Mouse (Mus musculus) monocyte, adult 5-6 weeks (primary cell): ENCODE measurements around the gene Snf8. TPM values are rescaled to one million over a fixed set of nuclear protein-coding genes. Genes with fewer than 3 reads are reported as not detected.

ENCODE experiments used
- ATAC-seq: fragments of 153-309, 156-312 bp; replicated peaks from 2 replicates; pipeline ENCODE4 v1.8.0; 2017; ENCODE audit warnings: mild to moderate bottlenecking; ENCODE audit not compliant: low TSS enrichment, insufficient number of reproducible peaks, severe bottlenecking, poor library complexity, low FRiP score
- total RNA-seq: library from RNA; stranded (forward); fragments of 200-1000, 200-491, 200-594 nt; gene quantifications from 3 replicates; pipeline ENCODE4 v1.2.3, GENCODE M21; 2017

Gene Snf8
- total RNA-seq: 66.0 to 93.9 TPM (median 80.9 TPM) in 3 replicates

DNA sequence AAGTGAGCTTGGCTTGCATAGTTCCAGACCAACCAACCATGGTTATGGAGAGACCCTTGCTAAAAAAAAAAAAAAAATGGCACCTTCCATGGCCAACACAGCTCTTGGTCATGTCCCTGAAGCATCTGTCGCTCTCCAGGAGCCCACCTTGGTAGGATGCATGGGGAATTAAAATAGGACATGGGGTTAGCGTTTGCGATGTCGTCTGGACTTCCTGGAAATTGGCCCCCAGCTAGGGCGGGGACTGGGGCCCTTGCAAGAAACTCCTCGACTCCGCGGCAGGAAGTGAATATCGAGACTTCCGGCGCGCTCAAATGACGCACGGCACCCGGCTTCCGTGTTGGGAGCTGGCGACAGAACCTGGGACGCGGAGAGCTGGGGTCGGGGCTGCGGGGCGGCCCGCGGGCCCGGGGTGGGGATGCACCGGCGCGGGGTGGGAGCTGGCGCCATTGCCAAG is at the start of gene Snf8:
Gene Snf8 (plus strand): TSS at position 290 of the 457 bp plus-strand sequence.
- ATAC-seq: peak; percentile 98

DNA sequence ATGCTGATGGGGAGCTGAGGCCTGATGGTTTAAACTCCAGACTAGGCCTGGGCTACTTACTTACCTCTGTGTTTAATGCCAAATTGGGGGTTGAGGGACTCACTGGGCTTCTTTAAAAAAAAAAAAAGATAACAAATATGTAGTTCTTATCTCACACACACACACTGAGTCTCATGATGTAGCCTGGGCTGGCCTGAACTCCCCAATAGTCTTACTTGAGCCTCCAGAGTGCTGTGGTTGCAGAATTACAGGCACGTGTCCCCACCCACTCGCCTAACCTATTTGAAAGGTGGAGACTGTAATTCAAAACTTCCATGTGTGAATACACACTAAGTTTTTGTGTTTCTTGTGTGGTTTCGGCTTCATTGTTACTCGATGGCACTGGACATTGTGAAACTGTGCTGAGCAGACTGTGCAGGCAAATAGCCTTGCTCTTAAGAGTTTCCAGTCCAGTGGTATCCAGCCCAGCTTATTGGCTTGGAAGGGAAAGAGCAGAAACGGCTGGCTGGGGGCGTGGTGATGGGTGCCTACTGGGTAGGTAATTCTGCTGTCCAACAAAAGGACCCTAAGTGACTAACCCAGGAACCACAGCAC is 46.7 kb upstream of the Snf8 start:
- no peak for ATAC-seq

DNA sequence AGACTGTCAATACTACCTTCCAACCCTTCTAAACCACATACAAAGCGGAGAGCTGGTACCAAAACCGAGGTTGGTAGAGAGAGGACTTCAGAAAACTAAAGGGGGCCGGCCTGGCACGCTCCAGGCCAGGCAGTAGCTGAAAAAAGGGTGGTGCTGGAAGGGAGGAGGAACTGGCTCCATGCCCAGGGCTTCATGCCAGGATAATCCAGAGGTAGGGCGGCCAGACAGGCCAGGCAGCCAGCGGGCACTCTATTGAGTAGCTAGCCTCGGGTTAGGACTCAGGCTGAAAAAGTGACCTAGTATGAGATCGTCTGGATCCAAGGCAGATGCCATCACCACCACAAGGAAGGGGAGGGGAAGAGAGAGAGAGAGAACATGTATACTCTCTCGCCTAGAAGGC is 46.2 kb upstream of the Snf8 start:
- no peak for ATAC-seq

DNA sequence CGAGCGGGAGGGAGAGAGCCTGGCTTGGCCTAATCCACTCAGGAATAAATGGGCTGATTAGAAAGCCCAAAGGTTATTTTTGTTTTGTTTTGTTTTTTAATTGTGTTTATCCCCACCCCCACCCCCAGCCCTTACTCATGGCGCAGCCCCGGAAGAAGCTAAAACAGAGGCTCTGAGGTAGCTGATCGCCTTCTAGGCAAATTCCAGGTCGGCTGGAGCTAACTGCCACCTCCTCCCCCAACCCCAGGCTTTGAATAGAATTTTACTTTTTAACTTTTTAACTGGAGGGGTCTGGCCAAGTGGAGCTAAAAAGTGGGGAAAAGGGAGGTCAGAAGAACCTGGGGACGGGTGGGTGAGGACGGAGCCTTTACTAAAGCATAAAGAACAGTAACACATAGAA is 44.8 kb upstream of the Snf8 start:
- no peak for ATAC-seq

DNA sequence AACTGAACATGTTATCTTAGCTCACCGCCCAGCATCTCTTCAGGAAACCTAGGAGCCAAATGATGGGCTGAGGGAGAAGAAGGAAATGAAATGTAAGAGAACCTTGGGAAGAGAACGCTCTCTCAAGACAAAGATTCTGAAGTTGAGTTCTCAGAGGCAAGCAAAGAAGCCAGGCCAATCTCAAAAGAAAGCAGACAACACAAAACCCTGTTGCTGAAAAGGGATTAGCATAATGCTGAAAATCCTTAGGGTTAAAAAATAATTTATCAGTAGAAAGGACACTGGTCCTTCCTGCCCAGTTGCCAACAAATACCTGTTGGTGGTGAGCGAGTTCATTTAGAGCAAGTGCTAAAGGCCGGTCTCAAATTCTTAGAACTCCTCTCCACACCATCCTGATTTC is 44.3 kb upstream of the Snf8 start:
- no peak for ATAC-seq

DNA sequence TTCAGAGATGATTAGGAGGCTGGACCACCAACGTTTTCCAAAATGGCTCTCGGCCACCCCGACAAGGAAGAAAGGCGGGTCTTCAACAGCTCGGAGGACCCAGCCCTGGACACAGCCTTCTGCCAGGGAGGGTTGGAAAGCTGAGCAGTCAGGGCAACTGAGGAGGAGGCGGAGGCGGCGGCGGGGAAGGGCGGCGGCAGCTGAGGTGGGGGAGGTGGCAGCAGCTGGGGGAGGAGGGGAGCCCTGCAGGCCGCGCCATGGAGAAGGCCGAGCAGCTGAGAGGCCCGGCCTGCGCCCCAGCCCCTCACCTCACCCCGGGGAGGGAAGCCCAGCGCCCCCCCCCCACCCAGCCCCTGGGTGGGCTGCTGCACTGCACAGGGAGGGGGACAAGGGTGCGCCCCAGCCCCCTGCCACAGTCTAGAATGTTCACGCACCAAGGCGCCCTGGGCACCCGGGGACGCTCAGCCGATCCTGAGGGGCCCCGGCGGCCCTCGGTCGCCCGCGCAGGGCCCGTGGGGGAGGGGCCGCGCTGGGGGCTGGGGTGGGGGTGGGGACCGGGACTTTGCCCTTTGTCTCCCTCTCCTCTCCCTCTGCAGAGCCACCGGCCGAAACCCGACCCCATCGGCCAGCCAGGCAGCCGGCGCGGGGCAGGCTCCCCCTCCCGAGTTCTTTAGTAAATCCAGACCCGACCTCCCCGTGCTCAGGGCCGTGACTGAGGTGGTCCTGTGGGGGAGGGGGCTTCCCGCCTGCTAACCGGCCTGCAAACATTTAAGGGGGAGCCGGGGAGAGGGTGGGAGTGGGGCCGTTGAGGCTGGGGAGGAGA is 43.6 kb upstream of the Snf8 start:
- no peak for ATAC-seq

DNA sequence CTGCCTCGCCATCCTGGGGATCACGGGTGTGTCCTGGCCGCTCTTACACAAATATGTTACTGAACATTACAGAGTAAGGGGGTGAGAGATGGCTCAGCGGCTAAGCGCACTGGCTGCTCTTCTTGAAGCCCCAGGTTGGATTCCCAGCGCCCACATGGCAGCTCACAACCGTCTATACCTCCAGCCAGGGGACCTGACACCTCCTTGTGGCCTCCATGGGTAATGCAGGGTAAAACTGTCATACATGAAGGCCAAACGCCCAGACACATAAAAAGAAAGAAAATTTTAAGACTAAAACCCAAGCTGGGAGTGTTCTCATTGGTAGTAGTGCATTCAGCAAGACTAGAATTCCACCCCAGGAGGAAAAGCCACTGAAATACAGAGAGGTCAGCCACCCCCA is 40.5 kb upstream of the Snf8 start:
- ATAC-seq: no peak

DNA sequence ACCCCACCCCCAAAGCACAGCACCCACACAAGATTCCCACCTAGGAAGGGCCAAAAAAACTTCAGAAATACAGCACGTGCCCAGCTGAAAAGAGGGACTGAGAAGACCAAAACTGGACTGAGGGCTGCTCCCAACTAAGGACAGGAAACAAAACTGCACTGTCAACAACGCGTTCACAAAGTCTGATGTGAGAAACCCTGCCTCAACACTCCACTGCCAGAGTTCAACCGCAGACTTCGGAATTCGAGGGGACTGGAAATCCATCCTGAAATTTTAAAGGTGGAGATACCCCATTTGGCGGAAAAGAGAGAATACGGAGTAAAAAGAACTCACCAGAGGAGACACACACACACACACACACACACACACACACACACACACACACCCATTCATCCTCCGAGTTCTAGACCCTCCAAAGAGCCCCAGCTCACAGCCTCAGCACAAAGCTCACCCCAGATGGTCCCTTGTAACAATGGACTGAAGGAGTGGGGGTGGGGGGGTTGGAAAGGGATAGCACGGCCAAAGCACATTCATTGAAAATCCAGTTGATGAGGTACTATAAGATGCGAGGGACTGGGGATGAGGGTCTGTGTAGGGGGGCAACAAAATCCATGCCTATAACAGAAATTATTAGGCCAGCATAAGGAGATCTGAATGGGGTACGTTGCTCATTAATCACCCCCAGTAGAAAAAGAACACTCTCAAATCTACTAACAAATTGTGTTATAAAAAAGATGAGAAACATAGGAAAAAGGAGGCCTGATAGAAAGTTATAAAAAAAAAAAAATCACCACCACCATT is 31.4 kb upstream of the Snf8 start:
- ATAC-seq: no peak

DNA sequence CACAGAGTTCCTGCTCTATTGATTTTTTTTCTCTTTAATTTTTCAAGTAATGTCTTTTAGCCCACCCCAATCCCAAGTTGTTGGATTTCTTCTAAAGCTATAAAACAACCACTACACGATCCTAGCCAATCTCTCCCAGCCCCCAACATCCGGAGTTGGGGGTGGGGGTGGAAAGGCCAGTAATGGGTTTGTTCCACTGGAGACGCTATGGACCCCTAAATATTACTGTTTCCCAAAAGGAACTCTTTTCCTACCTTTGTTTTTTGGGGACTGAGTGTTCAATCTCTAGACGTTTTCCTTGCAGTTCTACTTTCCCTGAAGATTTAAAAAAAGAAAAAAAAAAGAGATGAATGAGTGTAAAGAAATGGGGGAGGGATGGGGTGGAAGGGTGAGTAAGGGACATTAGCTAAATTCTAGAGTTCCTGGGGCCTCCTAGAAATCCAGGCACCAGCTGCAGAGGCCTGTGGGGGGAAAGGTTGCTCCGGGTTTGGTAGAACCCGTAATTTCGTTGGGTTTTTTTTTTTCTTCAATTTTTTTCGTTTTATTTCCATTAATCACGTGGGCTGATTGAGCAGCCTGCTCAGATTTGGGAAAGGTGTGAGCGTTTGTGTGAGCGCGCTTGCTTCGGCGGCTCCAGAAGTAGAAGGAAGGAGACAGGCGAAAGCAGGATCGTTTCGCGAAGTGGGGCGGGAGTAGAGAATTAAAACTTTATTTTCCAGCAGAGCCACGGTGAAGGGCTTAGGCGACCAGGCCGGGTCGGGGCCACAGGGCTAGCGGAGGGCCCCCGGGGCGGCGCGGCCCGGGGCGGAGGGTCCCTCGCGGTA is 30.5 kb upstream of the Snf8 start:
- no peak for ATAC-seq

DNA sequence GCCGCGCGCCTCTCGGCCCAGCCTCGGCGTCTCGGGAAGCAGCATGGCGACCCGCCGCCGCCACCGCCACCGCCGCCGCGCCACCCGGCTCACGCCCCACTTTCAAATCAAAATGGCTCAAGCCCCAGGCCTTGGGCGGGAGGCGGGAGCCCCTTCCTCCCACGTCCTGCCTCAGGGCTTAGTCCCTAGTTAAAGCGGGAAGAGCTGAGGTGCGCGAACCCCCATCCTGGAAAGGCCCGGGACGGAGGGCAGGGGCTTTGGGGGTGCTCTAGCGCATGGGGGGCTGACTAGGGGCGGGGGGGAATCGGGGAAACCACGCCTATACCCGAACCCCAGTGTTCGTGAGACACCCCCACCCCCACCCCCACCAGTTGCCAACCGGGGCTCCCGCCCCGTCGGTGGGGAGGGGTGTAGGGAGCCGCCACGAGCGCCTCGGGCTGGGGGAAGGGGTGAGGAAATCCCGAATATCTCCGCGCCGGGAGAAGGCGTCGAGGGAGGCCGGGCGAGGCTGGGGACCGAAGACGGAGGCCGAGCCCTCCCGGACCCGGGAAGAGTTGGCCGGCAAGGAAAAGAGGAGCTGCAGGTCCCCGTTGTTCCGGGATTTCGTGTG is 29.8 kb upstream of the Snf8 start:
- no peak for ATAC-seq

DNA sequence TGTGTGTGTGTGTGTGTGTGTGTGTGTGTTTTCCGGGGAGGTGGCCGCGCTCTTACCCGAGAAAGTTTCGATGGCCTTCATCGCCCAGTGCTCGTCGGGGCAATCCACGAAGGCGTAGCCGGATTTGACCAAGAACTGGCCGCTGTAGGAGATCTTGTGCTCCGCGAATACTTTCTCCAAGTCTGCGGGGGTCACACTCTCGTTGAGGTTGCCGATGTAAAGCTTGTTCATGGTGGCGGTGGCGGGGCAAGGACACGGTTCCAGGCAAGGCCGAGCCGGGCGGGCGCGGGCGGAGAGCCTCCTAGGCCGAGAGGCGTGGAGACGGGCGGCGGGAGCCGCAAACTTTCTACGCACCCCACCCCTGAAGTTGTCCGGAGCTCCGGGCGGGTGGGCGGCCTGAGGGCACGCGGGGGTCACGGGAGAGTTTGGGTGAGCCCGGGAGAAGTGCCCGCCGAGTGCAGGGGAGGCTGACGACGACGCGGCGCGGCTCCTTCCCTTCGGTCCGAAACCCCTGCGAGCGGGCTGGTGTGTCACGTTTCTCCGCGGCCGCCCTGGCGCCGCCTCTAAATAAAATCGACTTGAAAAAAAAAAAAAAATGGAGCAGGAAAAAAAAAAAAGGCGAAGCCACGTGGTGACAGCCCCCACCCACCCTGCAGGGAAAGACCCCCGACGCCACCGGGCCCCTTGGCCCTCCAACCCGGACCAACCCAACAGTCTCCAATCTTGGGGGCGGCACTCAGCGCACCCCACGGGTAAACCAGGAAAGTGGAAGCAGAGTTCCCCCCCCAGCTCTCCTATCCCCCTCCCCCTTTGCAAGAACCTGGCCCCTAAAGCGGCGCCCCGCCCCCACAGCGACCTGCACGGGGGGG is 29.0 kb upstream of the Snf8 start, which contains the start of gene Igf2bp1:
Gene Igf2bp1 (minus strand): TSS at position 538 of the 869 bp plus-strand sequence.
- ATAC-seq: no peak; the same call in 1 of the 2 replicates

DNA sequence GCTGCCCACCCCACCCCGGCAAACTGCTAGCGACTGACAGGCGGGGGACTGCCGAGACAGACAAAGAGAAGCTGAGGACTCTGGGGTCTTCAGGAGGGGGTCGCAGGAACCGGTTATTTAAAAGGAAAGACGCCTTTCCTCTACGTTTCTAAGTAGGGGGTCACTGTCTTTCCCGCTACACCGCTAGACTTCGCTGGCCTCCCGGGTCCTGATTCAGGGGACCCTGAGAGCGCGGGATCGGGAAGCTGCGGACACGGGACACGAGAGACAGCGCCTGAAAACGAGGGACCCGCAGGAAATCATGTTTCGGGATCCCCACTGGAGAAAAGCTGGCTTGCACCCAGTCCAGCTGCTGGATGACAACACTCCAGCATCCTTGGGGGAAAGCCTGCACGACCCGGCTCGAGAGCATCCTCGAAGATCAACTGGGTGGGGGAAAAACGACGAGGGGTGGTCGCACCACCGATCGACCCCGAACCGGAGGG is 28.3 kb upstream of the Snf8 start:
- no peak for ATAC-seq

DNA sequence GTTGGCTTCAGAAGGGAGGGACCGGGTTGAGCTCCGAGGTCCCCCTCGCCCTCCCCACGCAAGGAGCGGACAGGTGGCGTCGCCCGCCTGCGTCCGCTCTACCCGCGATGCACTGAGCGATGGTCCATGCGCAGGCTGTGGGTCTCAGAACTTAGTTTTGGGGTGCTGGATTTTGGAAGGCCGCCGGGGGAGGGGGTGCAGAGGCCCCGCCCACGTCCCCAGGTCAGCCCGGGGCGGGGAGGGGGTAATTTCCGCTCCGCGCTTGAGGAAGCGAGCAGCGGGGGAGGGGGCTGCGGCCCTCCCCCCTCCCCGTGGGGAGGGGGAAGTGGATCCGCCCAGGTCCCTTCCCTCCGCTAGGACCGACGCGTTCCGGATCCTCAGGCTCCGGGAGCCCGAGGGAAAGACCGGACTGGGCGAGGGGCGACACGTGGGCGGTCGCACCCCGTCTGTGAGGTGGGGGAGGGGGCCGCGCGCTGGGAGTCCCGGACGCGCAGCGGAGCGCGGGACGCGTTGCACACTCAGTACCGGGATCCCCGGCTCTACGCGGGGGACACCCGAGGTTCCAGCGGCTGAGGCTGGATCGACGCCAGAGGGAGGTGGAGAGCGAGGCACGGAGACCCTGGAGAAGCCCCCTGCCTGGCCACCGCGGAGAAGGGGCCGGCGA is 27.7 kb upstream of the Snf8 start:
- no peak for ATAC-seq

DNA sequence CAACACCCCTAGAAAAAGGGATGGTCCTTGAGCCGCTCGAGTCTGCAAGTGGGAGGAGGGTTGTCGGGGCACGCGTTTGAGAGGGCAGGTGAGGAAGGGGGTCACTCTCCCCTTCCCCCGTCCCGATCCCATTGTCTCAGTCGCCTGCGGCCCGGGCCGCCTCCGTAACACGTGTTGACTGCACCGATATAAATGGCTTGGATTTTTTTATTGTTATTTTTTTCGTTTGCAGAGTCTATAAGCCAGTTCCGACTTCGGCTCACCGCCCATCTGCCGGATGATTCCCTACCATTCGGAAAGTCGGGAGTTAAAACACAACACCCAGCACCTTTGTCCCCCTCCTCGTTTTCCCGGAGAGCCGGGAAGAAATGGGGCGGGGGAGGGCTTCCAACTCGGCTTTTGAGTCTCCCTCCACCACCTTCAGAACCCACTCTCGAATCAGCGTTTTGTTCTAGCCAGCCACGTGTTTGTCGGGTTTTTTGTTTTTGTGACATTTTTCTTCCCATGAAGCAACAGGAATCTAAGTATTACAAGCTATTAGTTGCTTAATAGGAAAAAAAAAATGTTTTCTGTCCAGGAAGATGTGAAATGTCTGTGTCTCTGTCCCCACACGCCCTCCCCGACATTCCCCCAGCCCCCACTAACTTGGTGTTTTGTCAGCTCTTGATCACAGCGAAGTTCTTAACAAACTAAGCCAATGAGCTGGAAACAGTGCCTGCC is 27.0 kb upstream of the Snf8 start:
- no peak; the same call in 1 of the 2 replicates for ATAC-seq

DNA sequence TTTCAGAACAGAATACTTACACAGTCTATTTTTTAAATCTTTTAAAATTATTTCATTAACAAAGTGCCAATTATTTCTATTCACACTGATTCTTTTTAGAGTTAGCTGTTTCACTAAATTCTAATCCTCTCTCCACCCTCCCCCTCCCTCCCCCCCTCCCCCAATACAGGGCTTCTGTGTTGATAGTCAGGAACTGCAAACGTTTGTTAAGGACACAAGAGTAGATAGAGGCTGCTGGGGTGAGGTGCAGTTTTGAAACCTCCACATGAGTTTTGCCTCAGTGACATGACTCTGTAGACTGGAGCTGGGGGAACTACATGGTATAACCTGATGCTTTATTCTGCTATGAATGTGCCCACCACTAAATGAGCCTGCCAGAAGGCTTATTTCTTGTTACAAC is 25.9 kb upstream of the Snf8 start:
- no peak for ATAC-seq

DNA sequence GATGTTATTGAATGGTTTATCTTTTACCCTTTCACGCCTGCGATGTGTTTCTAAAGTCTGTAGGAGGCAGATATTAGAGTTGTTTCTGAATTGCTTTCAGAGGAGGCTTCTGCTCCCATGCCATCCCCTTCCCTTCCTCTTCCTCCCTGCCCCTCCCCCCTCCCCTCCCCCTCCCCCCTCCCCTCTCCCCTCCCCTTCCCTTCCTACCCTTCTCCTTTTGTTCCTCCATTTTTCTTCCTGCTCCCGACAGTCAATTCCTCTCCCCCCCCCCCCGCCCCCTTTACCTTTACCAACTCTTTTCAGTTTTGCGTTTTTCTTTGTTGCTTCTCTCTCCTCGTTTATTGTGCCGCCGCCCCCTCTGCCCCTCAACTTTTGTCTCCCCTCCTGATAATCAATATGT is 22.7 kb upstream of the Snf8 start:
- ATAC-seq: no peak
